Mouse (Mus musculus) cerebellum, adult 9-11 months (tissue): ENCODE data around the gene Nkx1-1.

ENCODE experiments used
- DNase-seq: peaks from one replicate; pipeline ENCODE4 v3.0.0; 2022

The Nkx1-1 gene

DNA sequence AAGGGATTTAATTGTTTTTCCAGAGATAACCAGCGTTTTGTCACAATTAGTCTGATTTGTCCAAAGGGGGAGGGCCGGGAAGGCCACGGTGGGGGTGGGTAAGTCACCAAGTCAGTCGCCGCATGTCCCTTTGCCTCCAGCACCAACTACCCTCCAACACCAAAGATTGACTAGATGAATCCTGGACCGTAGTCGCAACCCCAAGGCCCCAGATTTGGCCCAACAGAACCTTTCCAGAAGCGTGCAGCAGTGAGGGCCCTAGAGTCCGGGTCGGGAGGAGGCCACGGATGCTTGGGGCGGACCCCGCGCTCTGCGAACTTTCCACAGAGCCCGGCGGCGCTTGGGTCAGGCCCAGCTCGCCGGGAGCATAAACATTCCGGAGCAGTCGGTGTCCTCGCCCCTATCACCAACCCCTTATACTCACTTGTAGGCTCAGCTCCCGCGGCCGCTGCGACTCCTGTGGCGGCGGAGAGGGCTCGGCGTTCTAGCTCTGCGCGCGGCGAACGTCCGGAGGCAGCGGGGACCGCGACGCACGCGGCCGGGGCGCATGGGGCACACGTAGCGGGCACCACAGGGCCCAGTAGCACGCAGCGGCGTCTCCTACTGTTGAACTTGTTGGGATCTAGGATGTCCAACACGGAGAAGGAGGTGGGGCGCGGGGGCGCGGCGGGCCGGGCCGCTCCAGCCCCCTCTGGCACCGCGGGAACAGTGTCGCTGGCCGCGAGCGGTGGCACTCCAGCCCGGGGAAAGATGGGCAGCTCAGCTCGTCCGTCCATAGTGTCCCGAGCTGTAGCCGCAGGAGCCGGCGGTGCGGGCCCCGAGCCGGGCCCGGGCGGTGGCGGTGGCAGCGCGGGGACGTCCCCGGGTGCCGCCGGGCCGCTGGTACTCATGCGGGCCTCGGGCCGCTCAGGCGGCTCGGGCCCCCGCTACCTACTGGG is at the start of gene Nkx1-1:
Gene Nkx1-1 (minus strand): TSS at position 776 of the 938 bp plus-strand sequence.
- no peak for DNase-seq

DNA sequence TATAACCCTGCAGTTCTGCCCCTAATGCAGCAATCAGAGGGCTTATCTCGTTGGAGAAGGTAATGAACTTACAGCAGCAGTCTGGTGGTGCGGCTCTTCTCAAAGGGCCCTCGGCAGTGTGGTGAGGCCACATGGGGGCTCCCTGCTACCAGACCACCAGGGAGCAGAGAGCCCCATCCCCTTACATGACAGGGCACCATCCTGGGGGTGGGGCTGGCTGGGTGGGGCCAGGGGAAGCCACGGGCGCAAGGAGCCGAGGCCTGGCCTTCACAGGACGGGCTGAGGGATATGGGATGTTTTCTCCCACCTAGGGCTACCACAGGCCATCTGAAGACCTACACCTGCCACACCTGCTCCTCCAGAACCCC is 47.5 kb upstream of the Nkx1-1 start:
- no peak for DNase-seq

DNA sequence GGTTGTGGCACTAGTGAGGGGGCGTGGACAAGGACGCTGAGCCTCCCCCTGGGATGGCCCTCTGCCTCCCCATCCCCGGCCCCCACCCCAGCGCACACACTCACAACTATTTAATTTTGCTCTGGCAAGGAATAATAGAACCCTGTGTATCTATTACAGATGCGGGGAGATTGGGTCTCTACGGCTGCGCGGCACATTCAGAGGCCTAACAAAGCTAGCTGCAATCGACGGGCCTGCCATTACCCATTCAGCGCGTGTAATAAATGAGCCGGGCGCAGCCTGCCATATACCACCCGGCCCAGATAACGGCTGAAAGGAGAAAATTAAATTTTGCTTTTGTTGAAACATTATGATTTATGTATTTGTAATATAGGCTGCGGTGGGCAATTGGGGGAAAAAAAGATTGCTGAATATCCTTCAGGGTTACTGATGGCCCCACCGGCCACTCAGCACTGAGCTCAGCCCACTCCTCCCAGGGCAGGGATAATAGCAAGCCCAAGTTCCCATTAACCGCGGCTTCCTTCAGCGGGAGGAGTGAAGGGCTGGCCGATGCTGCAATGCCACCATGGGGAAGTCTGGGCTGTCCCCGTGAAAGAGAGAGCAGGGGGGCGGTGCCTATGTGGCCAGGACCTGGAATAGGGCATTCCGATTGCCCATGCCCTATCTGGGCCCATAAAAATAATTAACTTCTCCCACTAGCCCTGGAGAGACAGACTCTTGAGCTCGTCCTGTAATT is 47.0 kb upstream of the Nkx1-1 start:
- DNase-seq = no peak

DNA sequence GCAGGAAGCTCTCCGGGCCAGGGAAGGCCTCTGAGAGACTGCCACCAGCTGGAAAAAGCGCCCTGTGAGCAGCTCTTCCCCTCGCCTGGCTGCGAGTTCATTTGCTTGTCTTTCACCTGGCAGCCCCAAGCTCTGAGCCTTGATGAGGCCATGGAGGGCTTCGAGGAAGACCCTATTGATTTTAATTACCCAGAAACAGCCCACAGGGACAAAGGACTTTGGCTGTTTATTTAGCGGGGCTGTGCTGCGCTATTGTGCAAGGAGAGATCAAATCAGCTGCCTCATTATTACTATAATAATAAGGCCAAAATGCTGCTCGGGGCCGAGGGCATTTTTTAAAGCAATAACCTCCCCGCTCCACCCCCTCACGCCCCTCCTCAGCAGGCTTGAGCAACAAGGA is 31.7 kb upstream of the Nkx1-1 start:
- no peak for DNase-seq

DNA sequence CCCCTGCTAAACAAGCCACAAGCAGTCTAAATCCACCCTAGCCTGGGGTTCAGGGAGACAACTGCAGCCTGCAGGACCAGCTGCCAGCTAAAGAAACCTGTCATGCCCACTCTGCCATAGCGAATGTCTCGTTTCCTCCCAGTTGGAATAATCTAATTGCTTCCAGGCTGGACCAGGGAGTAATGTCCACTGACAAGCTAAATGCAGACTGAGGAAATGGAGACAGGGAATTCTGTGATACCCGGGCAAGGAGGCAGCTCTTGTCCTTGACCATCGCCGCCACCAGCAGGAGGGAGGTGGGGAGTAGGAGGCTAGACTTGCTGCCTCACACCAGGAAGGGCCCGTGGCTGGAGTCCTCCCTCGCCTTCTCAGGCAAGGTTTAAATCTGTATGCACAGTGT is 30.6 kb upstream of the Nkx1-1 start:
- DNase-seq = no peak

DNA sequence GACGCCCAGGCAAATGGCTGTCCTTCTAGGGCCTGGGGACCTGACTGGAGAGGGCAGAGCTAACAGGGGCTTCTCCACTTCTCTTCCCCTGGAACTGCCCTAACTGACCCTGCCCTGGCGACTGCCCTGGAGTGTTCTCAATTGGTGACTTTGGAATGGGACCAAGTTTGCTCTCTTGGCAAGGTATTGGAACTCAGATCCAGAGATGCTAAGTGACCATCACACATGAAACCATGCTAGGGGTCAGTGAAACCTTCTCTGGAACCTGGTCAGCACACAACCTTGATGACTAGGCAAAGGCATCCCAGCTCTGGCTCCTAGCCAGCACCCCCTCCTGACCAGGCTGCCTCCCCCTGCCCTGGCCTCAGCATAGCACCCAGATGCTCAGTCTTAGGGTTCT is 25.3 kb upstream of the Nkx1-1 start:
- DNase-seq = no peak

DNA sequence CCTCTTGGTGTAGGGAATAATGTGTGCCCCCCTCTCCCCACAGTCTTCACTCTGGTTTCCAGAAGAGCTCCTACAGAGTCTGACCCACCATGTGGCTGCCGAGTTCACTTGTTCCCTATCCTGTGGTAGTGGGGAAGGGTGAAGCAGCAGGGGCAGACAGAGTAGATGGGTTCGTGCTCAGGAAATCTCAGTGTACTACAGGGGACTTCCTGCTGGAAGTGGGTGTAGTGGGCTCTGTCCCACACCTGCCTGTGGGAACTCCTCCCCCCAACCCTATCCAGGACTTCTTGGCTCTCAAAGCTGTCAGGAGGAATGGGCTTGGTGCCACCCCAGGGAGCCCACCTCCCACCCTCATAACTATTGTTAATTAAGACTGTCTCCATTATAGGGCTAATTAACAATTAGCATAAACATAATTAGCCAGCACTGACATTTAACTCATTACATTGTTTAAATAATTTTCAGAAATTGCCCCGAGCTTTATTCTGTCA is 24.4 kb upstream of the Nkx1-1 start:
- no peak for DNase-seq

DNA sequence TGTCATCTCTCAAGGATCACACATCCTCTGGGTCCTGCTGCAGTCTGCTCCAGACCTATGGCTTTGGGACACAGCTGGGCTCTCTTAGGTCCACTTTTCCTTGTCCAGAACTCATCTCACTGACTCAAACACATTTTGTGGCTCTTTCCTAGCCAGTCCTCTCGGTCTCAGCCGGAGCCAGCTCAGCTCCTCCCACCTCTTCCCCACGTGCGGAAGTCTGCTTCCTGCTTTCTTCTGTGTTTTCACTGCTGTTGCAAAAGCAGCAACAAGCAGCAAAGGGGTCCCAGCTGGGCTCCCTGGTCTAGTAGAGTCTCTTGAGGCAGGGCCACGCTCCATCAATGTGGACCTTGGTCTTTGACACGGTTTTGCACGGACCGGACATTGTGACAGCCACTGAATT is 22.0 kb upstream of the Nkx1-1 start:
- DNase-seq = no peak

DNA sequence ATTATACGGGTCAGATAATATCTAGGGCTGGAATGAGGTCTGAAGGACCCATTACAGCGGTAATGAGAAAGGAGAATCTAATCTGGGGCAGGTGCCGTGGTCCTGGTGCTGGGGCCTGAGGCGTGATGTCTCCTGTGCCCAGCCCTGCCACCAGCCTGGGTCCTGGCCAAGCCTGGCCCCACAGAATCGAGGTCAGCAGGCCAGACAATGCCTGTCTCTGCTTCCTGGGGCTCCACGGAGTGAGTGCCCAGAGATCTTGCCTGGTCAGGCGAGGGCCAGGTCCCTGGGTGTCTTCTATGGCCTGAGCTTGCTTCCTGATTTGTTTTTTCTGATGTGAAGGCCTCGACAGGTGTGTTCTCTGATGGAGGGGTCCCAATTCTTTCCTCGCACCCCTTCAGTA is 10.0 kb upstream of the Nkx1-1 start:
- peak; percentile 24 for DNase-seq

DNA sequence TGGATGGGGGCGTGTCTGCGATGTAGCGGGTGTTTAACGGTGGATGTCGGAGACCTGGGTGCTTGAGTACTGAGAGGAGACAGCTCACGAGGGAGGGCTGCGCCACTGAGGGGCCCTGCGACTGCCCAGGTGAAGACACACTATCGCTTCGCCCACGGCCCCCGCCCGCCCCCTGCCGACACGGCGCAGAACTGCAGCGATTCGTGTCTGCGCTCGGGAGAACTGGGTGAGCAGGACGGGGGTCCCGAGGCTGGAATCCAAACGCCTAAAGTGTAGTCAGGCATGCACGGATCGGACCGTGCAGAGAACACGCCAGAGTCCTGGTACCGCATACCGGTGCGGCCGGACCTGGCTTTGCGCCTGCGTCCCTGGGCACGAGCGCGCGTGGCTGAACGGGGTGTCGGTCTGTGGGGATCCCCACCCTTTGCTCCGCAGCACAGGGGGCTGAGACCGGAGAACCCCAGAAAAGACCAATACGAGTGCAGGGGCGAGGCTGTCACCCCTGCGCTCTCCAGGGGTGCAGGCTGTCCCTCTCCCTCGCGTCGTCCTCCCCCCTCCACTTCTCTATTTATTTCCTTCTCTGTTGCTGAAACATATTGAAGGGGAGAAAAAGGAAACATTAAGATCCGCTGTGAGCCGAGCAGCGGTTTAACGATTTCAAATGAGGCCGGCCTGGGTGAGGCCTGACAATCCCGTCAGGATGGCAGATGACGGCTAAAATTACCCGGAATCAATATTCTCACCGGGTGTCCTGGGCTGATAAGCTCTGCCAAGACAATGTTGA is 9.3 kb upstream of the Nkx1-1 start:
- peak; percentile 43 for DNase-seq

DNA sequence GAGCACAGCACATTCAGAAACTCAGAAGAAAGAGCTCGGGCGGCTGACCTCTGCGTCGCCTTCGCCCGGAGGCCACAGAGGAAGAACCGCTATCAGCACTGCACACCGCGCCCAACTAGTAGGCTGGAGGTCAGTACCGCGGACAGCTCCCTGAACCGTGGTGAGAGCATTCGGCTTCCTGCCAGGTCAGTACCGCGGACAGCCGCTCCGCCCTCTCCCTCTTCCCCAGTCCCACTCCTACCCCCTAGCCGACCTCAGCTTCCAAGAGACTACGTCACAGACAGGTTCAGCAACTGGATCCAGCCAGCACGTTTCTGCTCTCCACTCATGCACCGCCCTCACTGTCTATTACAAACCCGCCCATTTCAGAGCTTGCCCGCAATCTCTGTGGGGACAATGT is 4.4 kb upstream of the Nkx1-1 start:
- no peak for DNase-seq

DNA sequence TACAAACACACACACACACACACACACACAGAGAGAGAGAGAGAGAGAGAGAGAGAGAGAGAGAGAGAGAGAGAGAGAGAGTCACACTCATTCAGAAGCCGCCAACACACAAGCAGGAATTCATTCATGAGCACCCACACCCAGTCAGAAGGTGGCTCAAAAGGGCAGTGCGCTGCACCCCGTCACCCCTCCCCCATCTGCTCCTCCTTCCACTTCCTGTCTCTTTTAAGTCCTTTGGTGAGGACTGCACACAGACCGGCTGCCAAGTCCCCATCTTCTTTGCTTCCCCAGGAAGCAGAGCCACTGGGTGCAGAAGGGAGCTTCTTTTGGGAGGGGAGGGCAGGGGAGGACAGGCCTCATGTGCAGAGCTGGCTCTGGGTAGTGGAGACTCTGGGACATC is 2.2 kb upstream of the Nkx1-1 start:
- no peak for DNase-seq

DNA sequence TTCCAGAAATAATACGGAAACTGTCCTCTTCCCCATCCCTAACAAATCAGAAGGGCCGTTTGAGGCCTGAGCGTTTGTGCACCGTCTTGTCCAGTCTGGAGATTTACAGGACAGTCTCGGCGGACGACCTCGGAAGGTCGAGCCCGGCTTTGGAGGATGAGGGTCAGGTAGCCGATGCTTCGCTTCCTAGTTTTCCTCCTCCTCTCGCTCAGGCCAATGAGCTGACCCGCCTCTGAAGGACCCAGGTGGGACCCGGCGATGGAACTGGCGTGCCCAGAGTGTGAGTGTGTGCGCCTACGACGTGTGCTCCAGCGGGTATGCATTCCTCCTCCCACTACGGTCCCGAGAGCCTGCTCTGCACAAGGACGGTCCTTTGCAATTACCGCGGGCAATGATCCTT is 1.4 kb upstream of the Nkx1-1 start:
- no peak for DNase-seq

DNA sequence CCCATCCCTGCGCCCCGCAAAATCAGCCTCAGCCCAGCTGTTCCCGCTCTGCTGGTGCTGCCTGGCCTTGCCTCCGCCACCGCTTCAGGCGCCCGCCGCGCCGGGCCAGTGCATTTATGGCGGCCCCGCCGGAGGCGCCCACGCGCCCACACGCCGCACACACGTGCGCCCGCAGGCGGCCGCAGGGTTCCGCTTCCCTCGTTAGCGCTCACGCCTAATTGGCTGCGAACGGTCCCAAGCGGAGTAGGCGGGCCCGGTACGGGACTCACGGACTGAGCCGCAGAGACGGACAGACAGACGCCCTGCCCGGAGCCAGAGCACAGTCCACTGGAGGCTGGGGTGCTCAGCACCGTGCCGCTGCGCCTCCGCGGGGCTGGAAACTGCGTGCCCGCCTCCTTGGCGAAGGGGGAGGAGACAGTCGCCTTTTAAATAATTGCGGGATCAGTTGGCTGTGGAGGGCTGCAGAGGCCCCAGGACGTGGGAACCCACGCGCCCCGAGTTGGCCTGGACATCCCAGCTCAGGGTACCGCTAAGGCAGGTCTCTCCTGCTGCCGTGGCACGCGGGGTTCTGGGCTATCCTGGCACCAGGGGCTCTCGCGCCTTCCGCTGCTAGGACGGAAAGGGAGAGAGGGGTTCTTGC is 485 bp upstream of the Nkx1-1 start:
- DNase-seq = no peak

DNA sequence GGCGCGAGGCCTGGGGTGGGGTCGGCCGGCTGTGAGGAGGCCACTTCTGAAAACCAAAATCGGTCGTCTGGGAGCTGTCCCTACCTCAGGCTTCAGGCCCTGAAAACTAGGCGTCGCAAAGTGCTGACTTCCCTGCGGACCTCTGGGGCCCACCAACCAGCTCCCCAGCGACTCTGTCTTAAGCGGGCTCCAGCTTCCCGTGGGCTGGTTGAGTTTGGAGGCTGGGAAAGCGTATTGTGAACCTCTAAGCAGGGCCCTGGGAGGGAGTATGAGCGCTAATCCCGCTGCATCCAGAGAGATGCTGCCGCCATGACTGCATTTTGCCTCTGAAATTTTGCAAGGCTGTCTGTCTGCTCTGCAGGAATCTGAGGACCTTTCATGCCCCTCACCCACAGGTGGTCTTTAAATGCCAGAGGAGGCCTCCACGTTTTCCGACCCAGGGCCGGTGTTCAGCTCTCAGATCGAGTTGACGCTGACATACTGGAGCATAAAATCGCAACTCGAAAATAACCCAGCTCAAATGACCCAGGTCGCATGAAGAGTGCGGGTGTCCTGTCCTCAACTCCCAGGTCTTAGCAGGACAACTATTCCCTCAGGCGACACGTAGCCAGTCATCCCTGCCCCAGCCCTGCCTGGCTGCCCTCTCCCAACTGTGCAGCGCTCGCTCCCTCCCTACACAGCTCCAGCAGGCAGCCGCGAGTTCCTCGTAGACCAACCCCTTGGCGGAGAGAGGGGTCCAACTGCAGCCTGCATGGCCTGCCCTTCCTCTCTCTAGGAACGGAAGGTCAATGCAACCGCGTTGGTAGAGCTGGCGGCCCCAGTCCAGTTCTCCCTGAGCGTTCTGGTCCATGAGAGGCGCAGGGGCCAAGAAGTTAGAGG is 1.5 kb downstream of the Nkx1-1 start:
- no peak for DNase-seq

DNA sequence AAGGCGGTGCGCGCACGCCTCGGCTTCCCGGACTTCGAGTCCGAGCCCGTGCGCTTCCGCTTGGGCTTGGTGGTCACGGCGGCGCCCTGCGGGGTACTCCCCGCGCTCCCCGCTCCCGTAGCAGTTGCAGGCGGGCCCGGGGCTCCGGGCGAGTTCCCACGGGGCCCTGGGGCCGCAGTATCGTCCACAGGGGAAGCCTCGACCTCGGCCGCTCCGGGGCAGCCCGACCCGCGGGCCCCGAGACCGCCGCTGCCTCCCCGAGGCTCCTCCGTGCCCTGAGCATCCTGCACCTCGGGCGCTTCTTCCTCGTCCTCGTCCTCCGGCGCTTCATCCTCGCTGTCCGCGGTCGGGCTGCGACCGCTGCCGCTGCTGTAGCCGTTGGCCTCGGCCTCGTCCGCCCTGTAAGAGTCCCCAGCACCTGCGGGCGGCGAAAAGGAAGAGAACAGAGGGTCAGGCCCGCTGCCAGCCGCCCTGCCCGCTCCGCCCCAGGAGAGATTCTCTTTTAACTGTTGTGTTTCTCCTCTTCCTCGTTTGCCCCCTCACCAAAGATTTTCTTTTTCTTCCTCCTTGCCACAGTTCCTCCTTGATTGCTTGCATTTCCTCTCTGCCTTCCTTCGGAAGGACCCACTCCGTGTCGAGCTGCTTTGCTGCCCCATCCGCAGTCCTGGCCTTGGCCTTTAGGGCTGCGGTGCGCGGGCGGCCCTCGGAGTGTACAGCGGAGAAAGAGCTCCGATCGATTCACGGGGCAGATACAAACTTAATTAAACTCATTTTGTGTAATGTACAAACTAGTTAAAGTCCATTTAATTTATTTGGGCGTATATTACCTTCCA is 2.4 kb downstream of the Nkx1-1 start:
- no peak for DNase-seq

DNA sequence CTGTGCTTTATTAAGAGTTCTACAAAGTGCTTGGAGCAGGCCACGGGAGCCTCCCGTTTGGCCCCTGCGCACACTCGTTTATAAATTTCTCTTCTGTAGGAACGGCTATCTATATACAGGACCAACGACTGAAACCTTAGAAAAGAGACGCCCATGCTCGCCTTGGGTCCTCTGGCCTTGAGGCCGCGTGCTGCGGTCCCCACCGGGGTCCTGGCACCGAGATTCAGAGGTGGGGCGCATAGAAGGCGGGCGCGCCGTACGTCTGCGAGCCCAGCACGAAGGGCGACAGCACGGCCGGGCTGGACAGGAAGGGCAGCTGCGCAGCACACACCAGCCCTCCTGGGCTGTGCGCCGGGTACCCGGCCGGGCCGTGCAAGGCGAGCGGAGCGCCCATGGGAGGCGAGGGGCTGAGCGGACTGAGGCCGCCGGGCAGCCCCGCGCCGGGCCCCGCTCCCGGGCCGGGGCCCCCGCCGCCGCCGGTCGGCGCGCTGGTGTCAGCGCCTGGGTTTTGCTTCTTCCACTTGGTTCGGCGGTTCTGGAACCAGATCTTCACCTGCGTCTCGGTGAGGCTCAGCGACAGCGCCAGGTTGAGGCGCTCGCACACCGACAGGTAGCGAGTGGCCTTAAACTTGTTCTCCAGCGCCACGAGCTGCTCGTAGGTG is 3.1 kb downstream of the Nkx1-1 start:
- no peak for DNase-seq

DNA sequence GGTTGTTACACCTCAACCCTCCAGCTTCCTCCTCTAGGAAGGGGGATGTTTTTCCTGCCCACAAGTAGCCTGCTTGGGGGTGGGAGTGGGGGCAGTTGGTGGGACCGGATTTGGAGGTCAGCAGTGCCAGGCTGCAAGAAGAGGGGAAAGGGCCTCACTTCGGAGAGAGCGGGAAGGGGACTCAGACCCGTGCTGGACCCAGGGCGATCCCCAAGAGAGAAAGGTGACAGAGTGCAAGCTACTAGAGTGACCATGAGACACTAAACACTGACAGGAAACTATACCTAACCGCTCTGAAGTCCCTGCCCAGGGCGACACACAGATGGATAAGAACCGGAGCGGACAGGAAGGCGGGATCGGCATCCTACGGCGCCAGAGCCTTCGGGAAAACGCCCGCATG is 3.7 kb downstream of the Nkx1-1 start:
- no peak for DNase-seq

DNA sequence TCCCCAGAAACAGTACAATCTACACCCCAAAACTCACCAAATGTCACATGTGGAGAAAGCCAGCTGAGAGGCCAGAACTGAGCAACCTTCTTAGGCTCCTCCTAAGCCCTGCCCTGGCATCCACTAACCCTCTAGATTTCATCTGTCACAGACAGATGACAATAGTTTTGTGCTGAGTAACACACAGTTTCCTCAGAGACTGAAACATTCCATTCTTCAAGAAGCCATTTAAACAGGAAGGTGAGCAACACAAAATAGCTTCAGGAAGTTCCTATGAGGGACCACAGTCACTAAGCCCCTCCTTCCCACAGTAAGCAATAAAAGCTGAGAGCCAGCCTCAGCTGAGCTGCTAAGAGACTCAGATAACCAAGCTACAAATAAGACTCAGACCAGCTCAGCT is 6.3 kb downstream of the Nkx1-1 start:
- DNase-seq = no peak

DNA sequence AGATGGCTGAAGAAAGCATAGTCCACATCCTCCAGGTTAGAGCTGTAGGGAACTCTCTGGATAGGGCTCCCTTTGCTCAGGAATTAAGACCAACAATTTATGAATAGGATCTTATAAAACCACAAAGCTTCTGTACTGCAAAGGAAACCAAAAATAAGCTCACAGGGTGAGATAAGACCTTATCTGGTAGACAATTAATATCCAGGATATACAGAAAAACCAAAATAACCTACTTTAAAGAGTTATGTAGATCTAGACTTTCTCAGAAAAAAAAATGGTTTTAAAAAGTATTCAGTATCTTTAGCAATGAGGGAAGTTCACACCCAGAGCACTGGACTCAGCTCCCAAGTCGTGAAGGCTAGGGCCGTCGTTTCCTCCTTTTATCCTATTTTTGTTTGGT is 13.5 kb downstream of the Nkx1-1 start:
- no peak for DNase-seq
